Mouse (Mus musculus) forebrain, embryonic 15.5 days (tissue): ENCODE data around the gene Hspa1l. TPM values are rescaled to one million over a fixed set of nuclear protein-coding genes. Genes with fewer than 3 reads are reported as not detected.
"Not testable (repeated sequence)": the region's sequence is repeated elsewhere in the genome, so short reads cannot be mapped to it uniquely, and the experiment has no call there.

Source experiments
- ATAC-seq: fragments of 200-750 bp; cut with Nextera tagmentation; replicated peaks from 2 replicates; pipeline ENCODE4 v1.8.0; 2017; ENCODE audit warnings: mild to moderate bottlenecking, moderate TSS enrichment, moderate library complexity
- H3K27ac ChIP-seq: fragments of 300-500 bp; sonication (generic); replicated peaks from 2 replicates; pipeline ENCODE4 v1.5.1; 2015; ENCODE audit warnings: mild to moderate bottlenecking, inconsistent platforms
- H3K27me3 ChIP-seq: fragments of 300-500 bp; sonication (generic); 2 replicates; pipeline ENCODE4 v1.6.1; 2015; ENCODE audit warnings: inconsistent platforms
- H3K36me3 ChIP-seq: fragments of 300-500 bp; sonication (generic); 2 replicates; pipeline ENCODE4 v1.6.1; 2015; ENCODE audit warnings: mild to moderate bottlenecking, inconsistent platforms
- H3K4me1 ChIP-seq: fragments of 300-500 bp; sonication (generic); 2 replicates; pipeline ENCODE4 v1.6.1; 2015; ENCODE audit warnings: inconsistent platforms
- H3K4me2 ChIP-seq: fragments of 300-500 bp; sonication (generic); replicated peaks from 2 replicates; pipeline ENCODE4 v1.6.1; 2015; ENCODE audit warnings: mild to moderate bottlenecking, inconsistent platforms
- H3K4me3 ChIP-seq: fragments of 300-500 bp; sonication (generic); 2 replicates; pipeline ENCODE4 v1.5.1; 2015; ENCODE audit warnings: mild to moderate bottlenecking, inconsistent platforms
- H3K9ac ChIP-seq: fragments of 300-500 bp; sonication (generic); replicated peaks from 2 replicates; pipeline ENCODE4 v1.6.1; 2015; ENCODE audit warnings: mild to moderate bottlenecking, inconsistent platforms
- H3K9me3 ChIP-seq: fragments of 300-500 bp; sonication (generic); 2 replicates; pipeline ENCODE4 v1.6.1; 2016; ENCODE audit warnings: inconsistent platforms
- WGBS: fragments of 180-500 bp; shearing (Covaris S2); methylation state at CpG from one replicate; pipeline ENCODE4 v1.1.7; 2015; ENCODE audit warnings: mixed read lengths; 5-methylcytosine and 5-hydroxymethylcytosine counted together
- polyA plus RNA-seq: library from polyadenylated mRNA; unstranded; fragments of >200 nt; fragmentation: Nextera tagmentation; extraction: Ambion mirVana; gene quantifications from 2 replicates; pipeline ENCODE4 v1.2.1, GENCODE M21; 2015

Gene Hspa1l
- polyA plus RNA-seq, 1 experiment from 2014 or later = 1.5 TPM

DNA sequence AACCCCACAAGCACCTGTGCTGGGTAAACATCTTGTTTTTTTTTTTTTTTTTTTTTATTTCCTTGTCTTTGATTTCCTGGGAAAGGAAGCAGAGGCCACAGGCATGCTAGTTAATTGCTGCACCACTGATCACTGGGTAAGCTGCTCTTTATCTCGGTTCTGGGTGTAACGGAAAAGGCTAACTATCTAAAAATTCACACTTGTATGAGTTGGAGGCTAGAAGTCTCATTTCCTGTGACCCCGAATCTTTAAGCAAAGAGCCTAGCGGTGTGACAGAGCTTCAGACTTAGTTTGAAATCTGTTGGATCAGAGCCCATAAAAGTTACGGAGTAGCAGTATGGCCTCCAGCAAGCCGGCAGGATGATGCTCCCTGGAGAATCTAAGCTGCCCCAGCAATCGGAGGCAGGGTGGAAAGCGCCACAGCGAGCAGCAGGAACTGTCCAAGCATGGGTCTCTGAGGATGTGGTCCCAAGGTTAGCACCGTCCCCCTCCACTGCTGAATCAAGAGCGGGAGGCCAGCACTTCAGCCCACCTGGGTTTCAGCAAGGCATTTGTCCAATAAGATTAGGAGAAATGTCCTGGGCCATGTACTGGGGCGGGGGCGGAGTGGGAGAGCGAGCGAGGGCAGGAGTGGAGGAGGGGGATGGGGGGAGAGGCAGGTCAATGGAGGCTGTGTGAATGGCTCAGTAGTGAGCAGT, 31.0 kb upstream of the Hspa1l start:
- Histone ChIP-seq H3K9ac (0 out of 2 replicates have a peak overlapping the region, but pooled peaks have one; percentile 17), H3K27me3 (no peaks in the 10 kb centered on the region), H3K9me3 (no peaks in the 10 kb centered on the region), H3K4me2 (peak overlapping the region; percentile 37), H3K4me3 (peak overlapping the region; percentile 14; the same call in 1 of the 2 replicates), H3K36me3 (no peaks in the 10 kb centered on the region), H3K4me1 (0 out of 2 replicates have a peak, but pooled peaks cover 4% of the 10 kb centered on the region), H3K27ac (no peak overlapping the region)
- ATAC-seq = no peak
- 5% methylated on average over 15 of the region's 15 CpGs for WGBS

DNA sequence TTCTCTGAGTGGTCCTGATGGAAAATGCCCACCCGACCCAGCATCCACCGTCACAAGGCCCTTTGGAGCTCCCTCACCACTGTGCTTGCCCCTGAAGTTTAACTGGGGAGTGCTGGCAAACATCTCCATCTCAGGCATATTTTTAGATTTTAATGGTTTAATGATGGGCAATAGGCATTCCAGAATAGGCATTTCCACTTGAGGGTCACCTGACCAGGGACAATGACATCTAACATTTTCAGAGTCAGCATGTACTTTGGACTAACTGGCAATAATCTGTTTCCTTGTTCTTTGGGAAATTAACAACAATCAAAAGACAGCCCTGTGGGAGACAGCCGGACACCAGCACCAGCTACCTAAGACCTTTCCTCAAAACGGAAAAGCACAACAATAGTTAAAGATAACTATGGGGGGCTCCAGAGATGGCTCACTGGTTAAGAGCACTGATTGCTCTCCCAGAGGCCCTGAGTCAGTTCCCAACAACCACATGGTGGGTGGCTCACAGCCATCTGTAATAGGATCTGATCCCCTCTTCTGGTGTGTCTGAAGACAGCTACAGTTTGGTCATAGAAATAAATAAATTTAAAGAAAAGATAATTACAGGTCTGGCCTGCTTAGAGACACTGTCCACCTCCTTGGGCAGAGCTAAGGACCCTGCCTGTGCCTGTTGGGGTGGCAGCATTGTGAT, 29.2 kb upstream of the Hspa1l start:
- Histone ChIP-seq H3K4me2 (no peak overlapping the region), H3K27me3 (no peaks in the 10 kb centered on the region), H3K9ac (no peak overlapping the region), H3K4me3 (no peak overlapping the region), H3K27ac (no peak overlapping the region), H3K4me1 (0 out of 2 replicates have a peak, but pooled peaks cover 4% of the 10 kb centered on the region), H3K9me3 (no peaks in the 10 kb centered on the region), H3K36me3 (no peaks in the 10 kb centered on the region)
- 86% methylated on average over 4 of the region's 4 CpGs for WGBS
- no peak for ATAC-seq

DNA sequence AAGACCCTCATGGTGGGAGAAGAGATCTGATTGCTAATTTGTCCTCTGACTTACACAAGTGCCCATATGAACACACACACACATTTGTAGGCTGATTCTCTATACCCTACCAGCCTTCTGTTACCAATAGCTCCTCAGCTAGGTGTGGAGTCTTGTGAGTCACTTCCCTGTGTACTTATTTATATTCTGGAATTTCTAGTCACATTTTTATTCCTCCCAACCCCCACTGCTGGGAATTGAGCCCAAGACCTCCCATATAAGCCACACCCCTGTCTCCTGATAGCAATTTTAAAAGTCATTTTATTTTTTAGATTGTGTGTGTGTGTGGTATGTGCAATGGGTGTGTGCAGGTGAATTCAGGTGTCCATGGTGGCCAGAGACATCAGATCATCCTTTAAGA, 28.1 kb upstream of the Hspa1l start:
- Histone ChIP-seq H3K4me3 (no peak overlapping the region), H3K36me3 (peaks cover under 1% of the 10 kb centered on the region; the same call in 1 of the 2 replicates), H3K9ac (no peak overlapping the region), H3K9me3 (no peaks in the 10 kb centered on the region), H3K4me2 (no peak overlapping the region), H3K27ac (no peak overlapping the region), H3K4me1 (0 out of 2 replicates have a peak, but pooled peaks cover 4% of the 10 kb centered on the region), H3K27me3 (no peaks in the 10 kb centered on the region)
- no peak for ATAC-seq

DNA sequence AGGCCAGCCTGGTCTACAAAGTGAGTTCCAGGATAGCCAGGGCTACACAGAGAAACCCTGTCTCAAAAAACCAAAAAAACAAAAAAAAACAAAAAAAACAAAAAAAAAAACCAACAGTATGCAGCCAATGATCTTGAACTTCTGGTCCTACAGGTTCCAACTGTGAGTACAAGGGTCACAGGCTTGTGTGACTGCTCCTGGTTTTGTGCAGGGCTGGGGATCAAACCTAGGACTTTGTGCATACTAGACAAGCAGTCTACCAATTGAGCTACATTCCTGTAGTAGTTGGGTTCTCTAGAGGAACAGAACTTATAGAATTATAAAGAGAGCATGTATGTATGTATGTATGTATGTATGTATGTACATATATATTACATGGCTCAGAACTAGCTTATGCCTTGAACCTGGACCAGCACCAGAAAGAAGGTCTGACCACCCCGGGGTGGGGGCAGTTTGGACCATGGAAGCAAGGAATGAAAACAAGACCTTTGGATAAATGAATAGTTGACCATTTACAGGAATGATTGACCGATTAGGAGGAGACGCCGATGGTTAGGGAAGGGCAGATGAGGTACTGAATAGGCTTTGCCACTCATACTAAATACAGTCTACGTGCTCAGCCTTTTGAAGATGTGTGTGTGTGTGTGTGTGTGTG, 25.9 kb upstream of the Hspa1l start:
- Histone ChIP-seq H3K9ac (no peak overlapping the region), H3K4me1 (peaks cover 23% of the 10 kb centered on the region), H3K27me3 (no peaks in the 10 kb centered on the region), H3K27ac (no peak overlapping the region), H3K4me2 (no peak overlapping the region), H3K9me3 (no peaks in the 10 kb centered on the region), H3K4me3 (no peak overlapping the region), H3K36me3 (peaks cover 15% of the 10 kb centered on the region)
- ATAC-seq = no peak
- WGBS = 89% methylated on average over 5 of the region's 5 CpGs

DNA sequence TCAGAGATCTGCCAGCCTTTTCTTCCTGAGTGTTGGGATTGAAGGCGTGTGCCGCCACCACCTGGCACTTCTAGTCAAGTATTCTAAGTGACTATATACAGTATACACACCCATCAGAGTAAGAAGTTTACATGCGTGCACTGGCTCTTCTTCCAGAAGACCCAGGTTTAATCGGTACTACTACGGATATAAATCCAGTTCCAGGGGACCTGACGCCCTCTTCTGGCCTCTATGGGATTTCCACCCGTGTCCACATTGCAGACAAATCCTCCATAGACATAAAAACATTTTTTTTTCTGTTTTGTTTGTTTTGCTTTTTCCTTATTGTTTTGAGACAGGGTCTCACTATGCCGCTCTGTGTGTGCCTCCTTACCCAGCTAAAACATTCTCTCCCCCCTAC, 24.9 kb upstream of the Hspa1l start:
- H3K4me1 ChIP-seq = peaks cover 20% of the 10 kb centered on the region
- WGBS = 20% methylated on average over 8 of the region's 8 CpGs
- H3K4me3 ChIP-seq = no peak overlapping the region
- no peak for ATAC-seq
- H3K27me3 ChIP-seq = no peaks in the 10 kb centered on the region
- peaks cover 15% of the 10 kb centered on the region for H3K36me3 ChIP-seq
- H3K9ac ChIP-seq = no peak overlapping the region
- no peak overlapping the region for H3K27ac ChIP-seq
- H3K9me3 ChIP-seq = no peaks in the 10 kb centered on the region
- no peak overlapping the region for H3K4me2 ChIP-seq

DNA sequence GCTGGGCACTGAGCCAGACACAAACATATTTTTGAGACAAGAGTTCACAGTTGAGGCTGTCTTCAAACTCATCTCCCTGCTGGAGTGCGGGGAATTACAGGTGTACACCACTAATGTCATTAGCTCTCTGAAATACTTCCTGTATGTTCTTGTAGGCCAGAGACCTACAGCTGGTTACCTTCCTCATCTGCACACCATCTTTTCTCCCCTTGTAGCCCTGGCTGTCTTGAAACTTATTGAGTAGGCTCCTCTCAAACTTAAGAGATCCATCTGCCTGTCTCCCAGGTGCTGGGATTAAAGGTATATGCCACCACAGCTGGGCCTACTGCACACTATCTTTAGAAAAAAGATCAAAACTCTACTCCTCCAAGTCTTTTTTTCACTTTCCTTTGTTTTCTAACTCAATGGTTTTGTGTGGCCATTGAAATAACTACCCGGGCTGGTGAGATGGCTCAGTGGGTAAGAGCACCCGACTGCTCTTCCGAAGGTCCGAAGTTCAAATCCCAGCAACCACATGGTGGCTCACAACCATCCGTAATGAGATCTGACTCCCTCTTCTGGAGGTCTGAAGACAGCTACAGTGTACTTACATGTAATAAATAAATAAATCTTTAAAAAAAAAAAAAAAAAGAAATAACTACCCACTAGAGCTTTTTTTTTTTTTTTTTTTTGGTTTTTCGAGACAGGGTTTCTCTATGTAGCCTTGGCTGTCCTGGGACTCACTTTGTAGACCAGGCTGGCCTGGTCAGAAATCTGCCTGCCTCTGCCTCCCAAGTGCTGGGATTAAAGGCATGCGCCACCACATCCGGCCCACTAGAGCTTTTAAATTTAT, 23.6 kb upstream of the Hspa1l start:
- peaks cover 20% of the 10 kb centered on the region for H3K4me1 ChIP-seq
- H3K36me3 ChIP-seq = peaks cover 15% of the 10 kb centered on the region
- H3K9me3 ChIP-seq, H3K4me2 ChIP-seq, H3K27ac ChIP-seq, H3K4me3 ChIP-seq, ATAC-seq, H3K27me3 ChIP-seq, H3K9ac ChIP-seq: not testable (repeated sequence)
- 60% methylated on average over 9 of the region's 9 CpGs for WGBS

DNA sequence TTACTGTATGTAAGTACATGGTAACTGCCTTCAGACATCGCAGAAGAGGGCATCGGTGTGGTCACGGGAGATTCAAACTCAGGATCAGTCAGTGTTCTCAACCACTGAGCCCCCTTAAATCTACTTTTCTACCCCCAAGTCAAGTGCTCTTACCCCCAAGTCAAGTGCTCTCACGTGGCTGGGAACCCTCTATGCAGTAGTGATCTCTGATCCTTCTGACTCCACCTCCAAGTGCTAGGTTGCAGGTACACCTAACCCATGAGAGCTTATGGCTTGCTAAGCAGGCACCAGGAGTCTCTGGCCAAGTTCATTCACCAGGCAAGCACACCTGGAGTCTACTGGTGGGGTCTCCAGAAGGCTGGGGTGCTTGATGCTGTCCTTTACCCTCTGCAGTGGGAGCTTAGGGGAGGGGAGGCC, 22.9 kb upstream of the Hspa1l start:
- 0 out of 2 replicates have a peak overlapping the region, but pooled peaks have one; percentile 1 for H3K4me3 ChIP-seq
- H3K9me3 ChIP-seq = no peaks in the 10 kb centered on the region
- ATAC-seq = 0 out of 2 replicates have a peak, but pooled peaks have one; percentile 4
- H3K27ac ChIP-seq = 0 out of 2 replicates have a peak overlapping the region, but pooled peaks have one; percentile 11
- peaks cover 15% of the 10 kb centered on the region for H3K36me3 ChIP-seq
- 33% methylated on average over 4 of the region's 4 CpGs for WGBS
- no peak overlapping the region for H3K9ac ChIP-seq
- H3K27me3 ChIP-seq = no peaks in the 10 kb centered on the region
- no peak overlapping the region for H3K4me2 ChIP-seq
- peaks cover 20% of the 10 kb centered on the region for H3K4me1 ChIP-seq

DNA sequence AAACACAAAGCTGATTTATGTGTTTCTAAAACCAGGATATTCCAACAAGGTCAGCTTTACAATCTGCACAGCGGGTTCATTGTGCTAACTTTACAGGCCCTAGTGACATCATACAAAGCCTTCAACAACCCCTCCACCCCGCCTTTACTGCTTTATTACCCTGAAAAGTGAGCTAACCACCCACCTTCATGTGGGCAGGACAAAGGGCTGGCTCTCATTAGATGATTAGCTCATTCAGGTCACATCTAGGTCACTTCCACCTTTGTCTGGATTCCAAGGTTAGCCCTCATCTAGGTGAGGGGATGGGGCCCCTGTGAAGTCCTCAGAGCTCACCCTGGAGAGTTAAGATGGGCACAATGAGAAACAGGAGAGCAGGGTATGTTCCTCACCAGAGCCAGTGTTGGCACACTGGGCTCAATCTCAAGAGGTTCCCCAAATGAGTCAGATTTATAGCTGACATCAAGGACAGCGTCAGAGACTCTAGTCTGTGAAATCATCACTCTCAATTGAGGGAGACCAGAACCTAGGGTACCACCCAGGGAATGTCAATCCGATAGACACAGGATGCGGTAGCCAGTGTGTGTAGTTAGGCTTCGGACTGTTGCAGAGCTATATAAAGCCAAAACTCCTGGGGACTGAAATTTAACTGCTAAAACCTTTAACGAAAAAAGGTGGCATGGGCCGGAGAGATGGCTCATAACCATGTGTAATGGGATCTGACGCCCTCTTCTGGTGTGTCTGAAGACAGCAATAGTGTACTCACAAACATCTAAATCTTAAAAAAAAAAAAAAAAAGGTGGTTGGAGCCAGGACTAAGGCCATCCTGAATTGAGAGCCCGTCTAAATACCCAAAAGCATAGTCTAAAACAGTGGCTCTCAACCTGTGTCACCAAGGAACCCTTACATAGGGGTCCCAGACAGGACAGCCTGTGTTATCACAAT, 21.7 kb upstream of the Hspa1l start:
- peak overlapping the region; percentile 91 for H3K4me2 ChIP-seq
- no peak for ATAC-seq
- H3K4me1 ChIP-seq = peaks cover 20% of the 10 kb centered on the region
- H3K4me3 ChIP-seq = peak overlapping the region; percentile 84
- WGBS = 20% methylated on average over 10 of the region's 10 CpGs
- peak overlapping the region; percentile 96 for H3K9ac ChIP-seq
- peak overlapping the region; percentile 89 for H3K27ac ChIP-seq
- H3K36me3 ChIP-seq = peaks cover 15% of the 10 kb centered on the region
- no peaks in the 10 kb centered on the region for H3K9me3 ChIP-seq
- H3K27me3 ChIP-seq = peaks cover 11% of the 10 kb centered on the region

DNA sequence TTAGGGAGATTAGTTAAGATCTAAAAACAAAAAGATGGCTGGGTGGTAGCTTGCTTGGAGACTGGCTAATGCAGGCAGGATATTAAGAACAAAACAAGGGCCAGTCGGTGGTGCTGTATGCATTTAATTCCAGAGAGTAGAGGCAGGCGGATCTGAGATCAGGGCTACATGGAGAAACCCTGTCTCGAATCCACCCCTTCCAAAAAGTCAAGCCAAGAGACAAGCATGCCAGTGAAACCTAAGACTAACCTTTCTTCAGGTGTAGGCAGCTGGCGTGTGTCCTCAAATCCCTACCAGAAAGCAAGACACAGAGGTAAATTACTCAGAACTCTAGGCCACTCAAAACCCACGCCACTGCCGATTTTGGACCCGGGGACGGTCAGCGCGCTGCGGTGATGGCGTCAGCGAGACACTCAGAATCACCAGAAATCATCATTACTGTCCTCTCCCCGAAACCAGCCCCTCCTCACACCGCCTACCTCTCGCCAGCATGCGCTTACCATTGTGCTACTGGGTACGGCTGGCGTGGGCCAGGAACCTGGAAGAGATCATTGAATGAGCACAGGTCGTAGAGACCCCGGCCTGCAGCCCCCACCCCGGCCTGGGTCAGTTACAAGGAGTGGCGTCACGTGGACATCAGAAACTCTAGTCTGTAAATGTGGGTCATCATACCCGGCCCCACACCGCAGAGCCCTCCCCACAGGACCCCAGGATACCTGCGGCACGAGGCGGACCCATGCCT, 20.7 kb upstream of the Hspa1l start:
- H3K4me1 ChIP-seq = peaks cover 20% of the 10 kb centered on the region
- H3K27me3 ChIP-seq = peaks cover 16% of the 10 kb centered on the region
- peak overlapping the region; percentile 91 for H3K4me2 ChIP-seq
- H3K9ac ChIP-seq = peak overlapping the region; percentile 96
- peaks cover 15% of the 10 kb centered on the region for H3K36me3 ChIP-seq
- H3K27ac ChIP-seq = peak overlapping the region; percentile 89
- H3K4me3 ChIP-seq = peak overlapping the region; percentile 84
- peak; percentile 63 for ATAC-seq
- H3K9me3 ChIP-seq = no peaks in the 10 kb centered on the region
- WGBS = under 1% methylated on average over 29 of the region's 29 CpGs

DNA sequence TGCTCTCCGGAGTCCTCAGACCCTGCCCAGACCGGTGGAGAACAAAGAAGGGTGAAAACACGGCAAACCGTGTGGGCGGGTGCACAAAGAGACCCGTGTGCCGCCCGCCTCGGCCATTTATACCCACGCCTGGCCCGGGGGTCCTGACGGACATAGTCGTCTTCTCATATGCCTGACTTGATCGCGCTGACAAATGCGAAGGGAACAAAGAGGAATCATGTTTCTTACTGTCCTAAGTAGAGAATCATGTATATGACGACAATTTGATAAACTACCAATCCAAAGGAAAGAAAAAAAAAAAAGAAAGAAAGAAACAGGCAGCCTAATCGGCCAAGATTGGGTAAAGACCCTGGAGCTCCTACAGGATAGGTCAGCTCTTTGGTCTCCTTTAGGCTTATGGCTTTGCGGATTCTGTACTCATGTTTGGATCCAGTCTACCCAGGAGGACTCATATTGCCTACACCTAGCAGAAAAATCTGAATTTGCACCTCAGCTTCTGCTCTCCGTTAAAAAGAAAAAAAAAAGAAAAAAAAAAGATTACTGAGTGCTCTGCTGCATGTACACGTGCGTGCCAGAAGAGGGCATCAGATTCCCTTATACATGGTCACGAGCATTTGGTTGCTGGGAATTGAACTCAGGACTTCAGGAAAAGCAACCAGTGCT, 20.0 kb upstream of the Hspa1l start:
- peak overlapping the region; percentile 91 for H3K4me2 ChIP-seq
- H3K27ac ChIP-seq = peak overlapping the region; percentile 89
- no peaks in the 10 kb centered on the region for H3K9me3 ChIP-seq
- peak overlapping the region; percentile 96 for H3K9ac ChIP-seq
- H3K4me1 ChIP-seq = peaks cover 20% of the 10 kb centered on the region
- H3K27me3 ChIP-seq = peaks cover 16% of the 10 kb centered on the region
- WGBS = 1% methylated on average over 23 of the region's 23 CpGs
- H3K4me3 ChIP-seq = peak overlapping the region; percentile 84
- peaks cover 15% of the 10 kb centered on the region for H3K36me3 ChIP-seq
- ATAC-seq = peak; percentile 83
